Mouse (Mus musculus): ENCODE results near the gene Lpin2.

DNA sequence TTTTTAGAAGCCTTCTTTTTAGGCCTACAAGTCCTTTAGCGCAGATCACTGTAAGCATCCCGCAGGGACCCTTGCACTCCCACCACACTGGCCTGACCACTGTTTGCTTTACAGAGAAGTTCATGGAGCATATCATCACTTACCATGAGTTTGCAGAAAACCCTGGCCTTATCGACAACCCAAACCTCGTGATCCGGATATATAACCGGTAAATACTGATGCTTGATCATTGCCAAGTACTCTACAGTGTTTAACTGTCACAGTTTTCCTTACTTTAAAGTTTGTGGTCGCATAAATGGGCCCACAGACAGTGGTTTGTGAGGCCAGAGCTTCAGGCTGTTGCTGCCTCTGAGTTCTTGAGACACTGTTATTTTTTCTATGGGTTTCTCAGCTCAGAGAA lies 56.1 kb downstream of the Lpin2 start:
- no peak for TF ChIP-seq GATA1 (IDR thresholded peaks at IDR 0.05; ENCODE audit: borderline replicate concordance, low read length)
- TF ChIP-seq FLI1 (IDR thresholded peaks at IDR 0.05; ENCODE audit: low read length) = no peak
